Mouse (Mus musculus) kidney, adult 2 months (tissue): ENCODE results near the gene Col5a1.

Source experiments
- CTCF ChIP-seq: fragments of 200-500 bp; conservative IDR thresholded peaks from 2 replicates; pipeline ENCODE4 v1.5.1; 2011; ENCODE audit warnings: low read depth, mild to moderate bottlenecking, control low read depth, low read length, moderate library complexity, mixed read lengths; ENCODE audit not compliant: insufficient read depth, insufficient read length
- POLR2A ChIP-seq: fragments of 200-500 bp; IDR thresholded peaks from one replicate; pipeline ENCODE4 v1.6.1; 2011; ENCODE audit warnings: low read depth, low read length, control low read depth

GRCm38 (mm10) chr2:27983093-27983492 lies 96.9 kb downstream of the Col5a1 start:
- TF ChIP-seq CTCF (no peak), POLR2A (no peak)
